Mouse (Mus musculus): Measurements from ENCODE around the gene Pdcd11. TPM values are rescaled to one million over a fixed set of nuclear protein-coding genes. Genes with fewer than 3 reads are reported as not detected.

Pdcd11 gene
- polyA plus RNA-seq, 1 experiment: 22.6 TPM

DNA sequence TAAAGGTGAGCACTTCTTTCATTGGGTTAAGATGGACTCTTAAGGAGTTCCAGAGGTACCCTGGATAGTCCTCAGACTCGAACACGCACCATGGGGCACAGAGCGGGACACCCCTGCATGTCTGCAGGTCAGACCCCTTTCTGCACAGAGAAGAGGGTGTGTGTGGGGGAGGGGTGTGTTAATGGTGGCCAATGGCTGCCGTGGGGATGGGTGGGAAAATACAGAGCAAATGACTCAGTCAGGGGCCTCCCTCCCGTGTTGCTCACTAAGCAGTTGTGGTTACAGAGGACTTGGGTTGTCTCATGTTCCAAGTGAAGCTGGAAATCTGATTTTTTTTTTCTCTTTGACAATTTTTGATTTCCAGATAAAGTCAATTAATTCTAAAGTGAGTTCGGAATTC is 51.9 kb downstream of the Pdcd11 start:
- Histone ChIP-seq H3K4me3 (ENCODE audit: insufficient read depth, low read length) (no peak overlapping the region), H3K27ac (ENCODE audit: insufficient read depth, low read length) (no peak overlapping the region), H3K4me1 (ENCODE audit: control insufficient read depth, insufficient read depth, low read length) (0 out of 2 replicates have a peak, but pooled peaks cover 2% of the 10 kb centered on the region)
- TF ChIP-seq POLR2A (IDR thresholded peaks at IDR 0.05; ENCODE audit: low read depth, low read length) (no peak), CTCF (IDR thresholded peaks at IDR 0.05; ENCODE audit: borderline replicate concordance, insufficient read depth, low read length) (no peak)

DNA sequence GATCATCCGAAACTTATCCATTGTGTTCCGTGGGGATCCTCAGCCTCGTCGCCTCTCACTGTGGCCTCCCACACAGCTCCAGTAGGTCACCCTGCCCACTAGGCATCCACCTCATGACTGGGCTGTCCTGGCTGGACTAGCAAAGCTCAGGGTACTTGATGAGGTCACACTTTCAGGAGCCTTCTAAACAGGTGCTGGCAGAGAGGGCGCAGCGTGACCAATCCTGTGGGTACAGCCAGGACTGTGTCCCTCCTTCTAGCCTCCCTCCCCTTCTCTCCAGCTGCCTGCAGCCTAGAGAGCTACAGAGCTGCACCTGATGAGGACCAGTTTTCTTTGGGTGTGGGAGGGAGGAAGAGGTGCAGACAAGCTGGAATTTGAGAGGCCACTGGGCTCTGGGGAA is 53.6 kb downstream of the Pdcd11 start, which contains the start of gene Calhm1:
Gene Calhm1 (minus strand): TSS at position 101 of the 400 bp plus-strand sequence.
- no peak for TF ChIP-seq POLR2A (IDR thresholded peaks at IDR 0.05; ENCODE audit: low read depth, low read length)
- no peak for TF ChIP-seq CTCF (IDR thresholded peaks at IDR 0.05; ENCODE audit: borderline replicate concordance, insufficient read depth, low read length)
- Histone ChIP-seq H3K27ac (ENCODE audit: insufficient read depth, low read length) (no peak within 1 kb of the TSS), H3K4me1 (ENCODE audit: control insufficient read depth, insufficient read depth, low read length) (0 out of 2 replicates have a peak, but pooled peaks cover 2% of the 10 kb centered on the region), H3K4me3 (ENCODE audit: insufficient read depth, low read length) (no peak within 1 kb of the TSS)

GRCm38 (mm10) chr19:47148267-47148847 is 57.8 kb downstream of the Pdcd11 start:
- no peak overlapping the region for H3K4me3 ChIP-seq (ENCODE audit: insufficient read depth, low read length)
- no peak overlapping the region for H3K27ac ChIP-seq (ENCODE audit: insufficient read depth, low read length)
- H3K4me1 ChIP-seq (ENCODE audit: control insufficient read depth, insufficient read depth, low read length): no peaks in the 10 kb centered on the region
- TF ChIP-seq POLR2A (IDR thresholded peaks at IDR 0.05; ENCODE audit: low read depth, low read length) (no peak), CTCF (IDR thresholded peaks at IDR 0.05; ENCODE audit: borderline replicate concordance, insufficient read depth, low read length) (no peak)

GRCm38 (mm10) chr19:47149854-47150253 is 59.3 kb downstream of the Pdcd11 start:
- Histone ChIP-seq H3K4me3 (ENCODE audit: insufficient read depth, low read length) (no peak overlapping the region), H3K27ac (ENCODE audit: insufficient read depth, low read length) (no peak overlapping the region), H3K4me1 (ENCODE audit: control insufficient read depth, insufficient read depth, low read length) (no peaks in the 10 kb centered on the region)
- TF ChIP-seq POLR2A (IDR thresholded peaks at IDR 0.05; ENCODE audit: low read depth, low read length) (no peak), CTCF (IDR thresholded peaks at IDR 0.05; ENCODE audit: borderline replicate concordance, insufficient read depth, low read length) (no peak)

DNA sequence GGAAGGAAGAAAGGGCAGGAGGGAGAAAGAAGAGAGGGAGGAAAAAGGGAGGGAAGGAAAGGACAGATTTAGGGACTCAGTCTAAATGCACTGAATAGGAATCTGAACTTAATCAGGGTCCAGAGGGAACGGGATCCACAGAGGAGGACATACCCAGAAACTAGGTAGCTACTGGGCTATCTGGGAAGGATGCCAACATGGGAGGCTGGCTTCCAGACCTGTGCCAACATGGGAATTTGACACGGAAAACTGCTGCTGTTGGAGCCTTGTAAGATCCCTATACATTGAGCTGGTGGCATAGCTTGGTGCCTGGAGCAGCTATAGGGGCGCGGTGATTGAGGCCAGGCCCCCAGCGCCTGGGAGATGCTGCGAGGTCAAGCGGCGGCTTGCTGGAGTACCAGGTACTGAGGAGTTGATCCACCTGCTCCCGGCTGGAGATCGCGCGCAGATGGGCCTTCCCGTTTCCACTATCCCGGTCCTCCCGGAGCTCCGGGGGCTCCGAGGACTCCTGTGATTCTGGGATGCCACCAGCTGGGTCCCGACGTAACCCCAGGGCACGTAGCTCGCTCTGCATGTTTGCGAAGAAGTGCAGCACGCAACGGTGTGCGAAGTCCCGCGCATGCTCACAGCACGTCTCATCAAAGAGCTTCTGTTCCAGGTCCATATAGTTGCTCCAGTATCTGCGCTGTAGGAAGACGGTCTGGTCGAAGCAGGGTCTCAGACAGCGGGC is 60.9 kb downstream of the Pdcd11 start:
- no peak overlapping the region for H3K27ac ChIP-seq (ENCODE audit: insufficient read depth, low read length)
- H3K4me1 ChIP-seq (ENCODE audit: control insufficient read depth, insufficient read depth, low read length): no peaks in the 10 kb centered on the region
- H3K4me3 ChIP-seq (ENCODE audit: insufficient read depth, low read length): no peak overlapping the region
- TF ChIP-seq POLR2A (IDR thresholded peaks at IDR 0.05; ENCODE audit: low read depth, low read length) (no peak), CTCF (IDR thresholded peaks at IDR 0.05; ENCODE audit: borderline replicate concordance, insufficient read depth, low read length) (no peak)

DNA sequence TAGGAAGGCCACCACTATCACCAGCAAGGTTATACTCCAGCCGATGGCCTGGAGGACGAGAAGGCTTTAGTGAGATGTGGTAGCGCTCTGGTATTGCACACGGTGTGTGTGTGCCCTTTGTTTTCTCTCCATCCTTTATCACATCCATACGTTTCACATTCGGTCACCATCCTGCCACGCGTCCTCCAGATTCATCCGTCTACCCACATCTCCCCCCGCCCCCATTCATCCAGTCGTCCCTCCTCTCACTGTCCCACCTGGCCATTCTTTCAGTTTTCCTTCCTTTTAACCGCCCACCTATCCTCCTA is 61.4 kb downstream of the Pdcd11 start:
- no peak for TF ChIP-seq POLR2A (IDR thresholded peaks at IDR 0.05; ENCODE audit: low read depth, low read length)
- TF ChIP-seq CTCF (IDR thresholded peaks at IDR 0.05; ENCODE audit: borderline replicate concordance, insufficient read depth, low read length): no peak
- Histone ChIP-seq H3K4me3 (ENCODE audit: insufficient read depth, low read length) (no peak overlapping the region), H3K4me1 (ENCODE audit: control insufficient read depth, insufficient read depth, low read length) (no peaks in the 10 kb centered on the region), H3K27ac (ENCODE audit: insufficient read depth, low read length) (no peak overlapping the region)

GRCm38 (mm10) chr19:47153767-47154166 is 63.2 kb downstream of the Pdcd11 start:
- Histone ChIP-seq H3K27ac (ENCODE audit: insufficient read depth, low read length) (no peak overlapping the region), H3K4me1 (ENCODE audit: control insufficient read depth, insufficient read depth, low read length) (no peaks in the 10 kb centered on the region), H3K4me3 (ENCODE audit: insufficient read depth, low read length) (no peak overlapping the region)
- TF ChIP-seq POLR2A (IDR thresholded peaks at IDR 0.05; ENCODE audit: low read depth, low read length): no peak
- no peak for TF ChIP-seq CTCF (IDR thresholded peaks at IDR 0.05; ENCODE audit: borderline replicate concordance, insufficient read depth, low read length)

- Histone ChIP-seq H3K4me3 (ENCODE audit: insufficient read depth, low read length) (no peak within 1 kb of the TSS), H3K27ac (ENCODE audit: insufficient read depth, low read length) (no peak within 1 kb of the TSS), H3K4me1 (ENCODE audit: control insufficient read depth, insufficient read depth, low read length) (no peaks in the 10 kb centered on the region)
- TF ChIP-seq POLR2A (IDR thresholded peaks at IDR 0.05; ENCODE audit: low read depth, low read length): no peak
- TF ChIP-seq CTCF (IDR thresholded peaks at IDR 0.05; ENCODE audit: borderline replicate concordance, insufficient read depth, low read length): no peak
These were observed 67.1 kb downstream of the Pdcd11 start, which contains the start of gene Calhm3 for GRCm38 (mm10) chr19:47157664-47158063. Gene Calhm3, minus strand, starts transcription at chr19:47157764.

DNA sequence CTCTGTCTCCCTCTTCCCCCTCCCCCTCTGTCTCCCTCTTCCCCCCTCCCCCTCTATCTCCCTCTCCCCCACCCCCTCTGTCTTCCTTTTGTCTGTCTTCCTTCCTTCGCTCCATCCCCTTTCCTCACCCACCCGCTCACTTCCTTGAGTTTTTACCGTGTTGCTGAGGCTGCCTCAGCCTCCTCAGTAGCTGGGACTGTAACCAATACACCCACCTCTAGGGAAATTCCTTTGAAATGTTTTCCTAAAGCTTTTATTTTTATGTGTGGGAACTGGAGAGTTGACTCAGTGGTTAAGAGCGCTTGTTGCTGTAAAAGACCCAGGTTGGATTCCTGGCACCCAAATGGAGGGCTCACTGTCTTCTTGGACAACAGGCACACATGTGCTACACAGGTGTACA is 71.1 kb downstream of the Pdcd11 start:
- no peak overlapping the region for H3K4me3 ChIP-seq (ENCODE audit: insufficient read depth, low read length)

GRCm38 (mm10) chr19:47163176-47163744 is 72.7 kb downstream of the Pdcd11 start:
- H3K4me3 ChIP-seq (ENCODE audit: insufficient read depth, low read length): no peak overlapping the region
- TF ChIP-seq CTCF (IDR thresholded peaks at IDR 0.05; ENCODE audit: borderline replicate concordance, insufficient read depth, low read length): no peak
- TF ChIP-seq POLR2A (IDR thresholded peaks at IDR 0.05; ENCODE audit: low read depth, low read length): no peak
- no peak overlapping the region for H3K27ac ChIP-seq (ENCODE audit: insufficient read depth, low read length)
- no peaks in the 10 kb centered on the region for H3K4me1 ChIP-seq (ENCODE audit: control insufficient read depth, insufficient read depth, low read length)

More for the DNA sequence above, 71.1 kb downstream of the Pdcd11 start:
- TF ChIP-seq CTCF (IDR thresholded peaks at IDR 0.05; ENCODE audit: borderline replicate concordance, insufficient read depth, low read length): no peak
- TF ChIP-seq POLR2A (IDR thresholded peaks at IDR 0.05; ENCODE audit: low read depth, low read length): no peak
- H3K27ac ChIP-seq (ENCODE audit: insufficient read depth, low read length): no peak overlapping the region
- no peaks in the 10 kb centered on the region for H3K4me1 ChIP-seq (ENCODE audit: control insufficient read depth, insufficient read depth, low read length)
